Comparison of ENCODE assay signal across 13 mouse cellular contexts in the genomic region with DNA sequence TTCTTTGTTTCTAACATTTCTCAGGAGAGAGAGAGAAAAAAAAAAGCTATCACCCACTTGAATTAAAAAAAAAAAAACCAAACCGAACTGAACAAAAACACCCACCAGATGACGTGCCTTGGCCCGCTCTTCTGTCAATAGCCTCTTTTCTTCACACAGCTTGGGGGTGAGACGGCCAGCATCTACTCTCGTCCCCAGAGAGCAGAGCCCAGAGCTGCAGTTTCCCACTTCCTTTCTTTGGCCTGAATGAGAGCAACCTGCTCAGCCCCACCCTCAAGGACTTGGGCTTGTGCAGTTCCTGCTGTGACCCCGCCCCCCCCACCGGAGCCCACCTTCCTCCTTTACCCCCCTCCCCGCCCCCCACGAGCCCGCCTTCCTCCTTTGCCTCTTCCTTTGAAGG. TPM values are rescaled to one million over a fixed set of nuclear protein-coding genes. Genes with fewer than 3 reads are reported as not detected.
DNase-seq lines count a peak whose midpoint lies in the region; ATAC-seq lines count a peak whose summit lies in the region.
"Had no signal": no experiment of that assay in that cellular context is flagged by ENCODE, and none has a peak within 500 bp of the region (broad histone marks: within the 10 kb centered on the region; RNA-seq: fewer than 3 reads in every experiment).

No protein-coding gene starts in this region.

- no peak for DNase-seq in heart, adult 8-10 months (ENCODE audit: low spot score)
- DNase-seq in testis, postnatal 10 days (ENCODE audit: low spot score): peak; percentile 36
- DNase-seq in testis, postnatal 14 days (ENCODE audit: low spot score): no peak
- DNase-seq in limb, embryonic 10.5 days (ENCODE audit: low spot score): no peak
- DNase-seq in right cerebral cortex, postnatal 36 days (ENCODE audit: low spot score in 2 of 2): no peak
- DNase-seq in frontal cortex, postnatal 14 days (ENCODE audit: low spot score in 2 of 2): no peak
- no peak for DNase-seq in adrenal gland, postnatal 10 days
- DNase-seq: kidney, postnatal 4 days had no signal

- no peak overlapping the region for H3K4me2 ChIP-seq in heart, embryonic 11.5 days
- H3K4me2 ChIP-seq: heart, embryonic 15.5 days; liver, embryonic 11.5 days had no signal

- H3K9me3 ChIP-seq in heart, embryonic 11.5 days (replicated peaks; ENCODE audit: control insufficient read depth, low read length): no peaks in the 10 kb centered on the region
- no peaks in the 10 kb centered on the region for H3K9me3 ChIP-seq in limb, embryonic 10.5 days (replicated peaks)
- H3K9me3 ChIP-seq: heart, embryonic 15.5 days had no signal

- H3K27ac ChIP-seq in heart, embryonic 11.5 days (ENCODE audit: low read depth, low read length): peak overlapping the region; percentile 15; the same call in 1 of the 2 replicates
- peak overlapping the region; percentile 46; the same call in 1 of the 2 replicates for H3K27ac ChIP-seq in limb, embryonic 10.5 days

- H3K4me3 ChIP-seq in heart, embryonic 11.5 days (ENCODE audit: low read depth, low read length): no peak overlapping the region
- no peak overlapping the region for H3K4me3 ChIP-seq in limb, embryonic 10.5 days
- H3K4me3 ChIP-seq: heart, embryonic 15.5 days; myocyte had no signal

- no peak overlapping the region for H3K9ac ChIP-seq in heart, embryonic 11.5 days (ENCODE audit: low read depth, low read length)
- H3K9ac ChIP-seq: heart, embryonic 15.5 days had no signal

- 54% methylated on average over 10 of the region's 10 CpGs for WGBS in heart, embryonic 11.5 days (ENCODE audit: insufficient replicate concordance)
- WGBS in limb, embryonic 10.5 days: 61% methylated on average over 10 of the region's 10 CpGs

- no peaks in the 10 kb centered on the region for H3K27me3 ChIP-seq in heart, embryonic 11.5 days (ENCODE audit: control insufficient read depth, insufficient read depth, low read length)
- H3K27me3 ChIP-seq in limb, embryonic 10.5 days (ENCODE audit: low read depth, poor library complexity, severe bottlenecking): no peaks in the 10 kb centered on the region
- H3K27me3 ChIP-seq: heart, embryonic 15.5 days had no signal

- ATAC-seq in heart, embryonic 11.5 days (replicated peaks; ENCODE audit: insufficient number of reproducible peaks, low FRiP score, low TSS enrichment): no peak

- peaks cover 17% of the 10 kb centered on the region for H3K4me1 ChIP-seq in heart, embryonic 11.5 days (ENCODE audit: control insufficient read depth, insufficient read depth, low read length)
- H3K4me1 ChIP-seq in limb, embryonic 10.5 days: peaks cover 28% of the 10 kb centered on the region

- peaks cover 4% of the 10 kb centered on the region; the same call in 1 of the 2 replicates for H3K36me3 ChIP-seq in heart, embryonic 11.5 days (ENCODE audit: control insufficient read depth, insufficient read depth, low read length)
- H3K36me3 ChIP-seq in limb, embryonic 10.5 days: peaks cover 40% of the 10 kb centered on the region

RNA-seq across cellular contexts. Expression of gene D630039A03Rik, which starts 48.6 kb away (rescaled TPM):
- polyA plus RNA-seq in heart, embryonic 11.5 days (2014; fragmentation: Nextera tagmentation; extraction: Ambion mirVana): 0.07 and 0.10 TPM in 2 replicates
- under 1 TPM; 0.09 to 0.25 (median 0.18) TPM for total RNA-seq in heart, adult 8-10 months (2022)
- 0.11 TPM in 1 of 2 replicates, not detected in the other for polyA plus RNA-seq in limb, embryonic 10.5 days (2016; fragmentation: Nextera tagmentation; extraction: Ambion mirVana)
- total RNA-seq in adrenal gland, postnatal 10 days (2021): 1 to 10 TPM; 6.3 to 6.7 TPM
- polyA plus RNA-seq: forebrain, embryonic 11.5 days had no signal

Comparison
In these comparisons a context has a peak if more than half of its experiments do, and no peak if none do; other contexts are left out.
1. RNA of gene D630039A03Rik, which starts 48.6 kb away (total RNA-seq): 6.3 to 6.7 TPM in adrenal gland, postnatal 10 days; 0.09 to 0.25 TPM in heart, adult 8-10 months; every median in the first group is over 4 times any median in the second.